Mouse (Mus musculus): ENCODE results near the gene Noxred1.
"Not testable (repeated sequence)": the region's sequence is repeated elsewhere in the genome, so short reads cannot be mapped to it uniquely, and the experiment has no call there.

The Noxred1 gene

DNA sequence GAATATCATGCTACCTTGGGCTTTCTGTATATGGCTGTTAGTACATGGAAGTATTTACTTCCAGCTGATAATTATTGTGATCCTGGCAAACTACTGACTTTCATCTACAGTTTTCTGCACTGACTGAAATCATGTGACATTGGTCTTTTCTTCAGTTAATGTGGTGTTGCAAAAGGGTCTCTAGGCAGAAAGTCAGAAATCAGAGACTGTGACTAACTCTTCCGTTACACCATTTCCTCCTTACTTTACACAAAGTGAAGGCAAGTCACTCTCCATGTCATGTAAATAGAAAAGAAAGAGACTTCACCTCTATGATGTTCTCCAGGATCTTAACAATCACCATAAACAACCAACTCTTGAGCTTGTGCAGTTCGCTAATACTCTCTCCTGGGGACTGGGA, 8.9 kb downstream of the Noxred1 start:
- no peak for DNase-seq (ENCODE audit: low spot score in 2 of 2)

DNA sequence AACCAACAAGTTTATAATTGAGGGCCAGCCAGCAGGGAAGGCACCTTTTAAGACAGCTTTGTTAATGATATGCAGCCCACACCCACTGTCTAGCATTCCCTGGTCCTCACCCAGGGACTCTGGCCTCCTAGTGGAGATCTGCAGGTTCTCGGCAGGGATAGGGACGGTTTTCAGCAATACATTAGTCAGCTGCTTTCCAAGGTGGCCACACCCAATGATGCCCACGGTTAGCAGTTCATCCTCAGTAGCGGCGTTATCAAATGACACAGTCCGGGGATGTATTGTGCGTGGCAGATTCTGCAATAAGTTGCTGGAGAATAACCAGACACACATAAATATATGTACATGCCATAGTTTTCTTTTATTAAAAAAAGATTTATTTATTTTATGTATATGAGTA, 11.7 kb downstream of the Noxred1 start:
- DNase-seq (ENCODE audit: low spot score in 2 of 2), result no peak

DNA sequence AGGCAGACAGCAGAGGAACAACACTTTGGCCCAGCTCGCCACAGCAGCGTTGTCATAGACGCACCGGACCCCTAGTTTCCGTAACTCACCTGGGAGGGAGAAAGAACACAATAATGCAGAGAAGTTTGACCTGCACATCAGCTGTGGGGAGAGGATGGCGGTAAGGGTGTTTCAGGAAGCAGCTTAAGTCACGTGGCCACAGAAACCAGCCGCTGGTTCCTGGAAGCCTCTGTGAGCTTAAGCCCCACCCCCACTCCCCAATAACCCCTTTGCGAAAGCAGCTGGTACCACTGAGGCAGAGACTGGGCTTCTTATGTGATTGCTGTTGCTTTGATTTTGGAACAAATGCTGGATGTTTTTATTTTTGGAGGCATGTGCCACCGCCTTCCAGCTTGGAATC, 13.6 kb downstream of the Noxred1 start:
- no peak for DNase-seq (ENCODE audit: low spot score in 2 of 2)

DNA sequence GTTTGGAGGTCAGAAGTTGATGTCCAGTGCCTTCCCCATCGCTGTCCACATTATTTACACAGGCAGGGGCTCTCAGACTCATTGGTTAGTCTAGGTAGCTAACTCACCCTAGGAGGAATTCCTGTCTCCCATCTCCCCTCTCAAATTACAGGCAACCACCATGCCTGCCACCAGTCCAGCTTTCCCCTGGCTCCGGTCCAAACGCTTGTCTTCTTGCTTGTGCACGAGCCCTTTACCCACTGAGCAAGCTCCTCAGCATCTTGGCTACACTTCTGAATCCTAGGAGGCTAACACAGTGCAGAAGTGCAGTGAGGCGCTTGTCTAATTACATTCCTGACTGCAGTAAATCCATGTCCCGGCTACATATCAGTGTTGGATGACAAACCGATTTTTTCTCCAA, 19.2 kb downstream of the Noxred1 start:
- no peak for DNase-seq (ENCODE audit: low spot score in 2 of 2)

DNA sequence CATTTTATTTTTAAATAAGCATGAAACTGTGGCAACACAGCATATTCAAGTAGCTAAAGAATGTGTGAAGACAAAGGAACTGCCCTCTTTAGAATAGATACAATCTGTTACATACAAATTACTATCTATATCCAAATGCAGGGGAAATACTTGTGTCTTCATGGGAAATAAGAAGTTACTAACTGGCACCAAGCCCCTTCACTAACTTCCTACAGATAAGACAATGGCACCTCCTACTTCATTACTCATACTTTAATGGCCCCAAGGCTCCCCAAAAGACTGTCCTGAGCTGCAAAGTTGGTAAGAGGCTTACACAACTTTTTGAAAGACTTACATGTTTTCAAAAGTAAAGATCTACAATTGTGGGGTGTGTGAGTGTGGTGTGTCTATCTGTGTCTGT, 20.9 kb downstream of the Noxred1 start:
- DNase-seq (ENCODE audit: low spot score in 2 of 2), result no peak

DNA sequence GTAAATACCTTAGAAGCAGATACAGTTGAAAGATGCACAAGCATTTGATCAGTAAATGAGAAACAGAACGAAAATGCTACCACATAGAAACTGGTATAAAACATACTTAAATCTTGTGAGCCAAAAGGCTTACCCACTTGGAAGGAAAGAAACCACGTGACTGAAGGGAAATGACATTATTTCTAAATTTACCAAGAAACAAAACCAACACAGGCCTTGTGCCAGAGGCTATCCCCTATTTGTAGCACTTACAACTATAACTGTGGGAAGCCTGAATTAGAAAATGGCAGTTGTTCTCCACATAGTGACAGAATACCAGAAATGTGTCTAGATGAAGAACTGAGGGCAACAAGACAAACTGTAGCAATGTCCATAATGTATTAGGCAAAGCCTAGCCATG, 22.5 kb downstream of the Noxred1 start:
- no peak for DNase-seq (ENCODE audit: low spot score in 2 of 2)

DNA sequence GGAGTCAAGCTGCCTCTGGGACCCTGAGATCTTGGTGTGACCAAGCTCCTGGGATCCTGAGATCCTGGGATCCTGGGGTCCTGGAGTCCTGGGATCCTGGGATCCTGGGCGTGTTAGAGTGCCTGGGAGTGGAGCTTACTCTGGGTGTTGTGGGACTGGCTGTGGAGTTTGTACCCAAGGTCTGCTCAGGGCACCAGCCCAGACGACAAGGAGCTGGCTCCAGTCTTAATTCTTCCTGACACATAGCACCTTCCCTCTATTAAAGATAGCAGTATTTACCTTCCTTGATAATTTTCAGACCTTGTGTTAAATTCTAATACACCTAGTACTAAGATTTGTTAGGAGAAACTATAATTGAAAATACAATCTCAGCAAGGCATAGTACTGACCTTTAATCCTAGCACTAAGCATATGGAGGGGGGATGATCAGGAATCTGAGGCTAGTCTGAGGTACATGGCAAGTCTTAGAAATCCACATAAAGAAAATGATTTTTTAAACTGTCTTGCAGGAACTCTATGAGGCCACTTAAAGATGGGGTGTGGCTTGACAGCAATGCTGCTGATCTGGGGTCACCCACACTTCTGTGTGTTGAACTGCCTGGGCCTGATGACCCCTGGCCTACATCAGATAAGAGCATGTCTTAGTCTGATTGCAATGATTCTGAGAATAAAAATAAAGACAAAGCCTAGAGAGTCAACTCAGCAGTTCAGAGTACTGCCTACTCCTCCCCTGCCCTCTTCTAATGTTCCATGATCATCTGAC, 25.5 kb downstream of the Noxred1 start:
- DNase-seq (ENCODE audit: low spot score in 2 of 2), result no peak

DNA sequence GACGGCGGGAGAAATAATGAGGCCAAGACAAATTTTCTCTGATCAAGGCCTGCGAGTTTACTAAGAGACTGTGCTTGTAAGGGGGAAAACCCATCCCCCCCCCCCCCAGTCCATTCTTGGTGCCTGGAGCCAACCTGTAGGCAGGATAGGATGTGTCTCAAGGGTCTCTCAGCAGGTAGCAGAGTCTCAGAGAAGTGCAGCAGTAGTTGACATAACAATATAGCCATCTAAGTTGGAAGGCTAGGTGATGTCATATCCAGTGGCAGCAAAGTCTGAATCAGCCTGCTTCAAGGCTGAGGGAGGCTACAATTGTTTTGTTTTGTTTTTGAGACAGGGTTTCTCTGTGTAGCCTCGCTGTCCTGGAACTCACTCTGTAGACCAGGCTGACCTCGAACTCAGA, 32.7 kb downstream of the Noxred1 start:
- DNase-seq (ENCODE audit: low spot score in 2 of 2), result not testable (repeated sequence)

DNA sequence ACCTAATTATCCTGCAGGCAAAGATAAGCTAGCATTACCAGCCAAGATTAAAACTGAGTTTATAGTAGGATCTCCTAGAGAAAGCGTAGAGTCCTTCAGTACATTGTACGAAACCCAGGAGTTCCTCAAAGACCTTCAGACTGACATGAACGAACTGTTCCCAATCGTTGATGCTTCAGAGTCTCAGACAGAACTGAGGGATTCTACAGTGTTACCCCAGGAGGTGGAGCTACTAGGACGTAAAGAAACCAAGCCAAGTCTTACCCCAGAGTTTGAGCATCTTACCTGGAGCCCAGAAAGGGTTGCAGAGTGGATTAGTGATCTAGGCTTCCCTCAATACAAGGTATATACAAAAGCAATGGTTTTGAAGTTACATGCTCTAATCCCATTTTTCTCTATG, 36.8 kb downstream of the Noxred1 start:
- DNase-seq (ENCODE audit: low spot score in 2 of 2), result no peak

DNA sequence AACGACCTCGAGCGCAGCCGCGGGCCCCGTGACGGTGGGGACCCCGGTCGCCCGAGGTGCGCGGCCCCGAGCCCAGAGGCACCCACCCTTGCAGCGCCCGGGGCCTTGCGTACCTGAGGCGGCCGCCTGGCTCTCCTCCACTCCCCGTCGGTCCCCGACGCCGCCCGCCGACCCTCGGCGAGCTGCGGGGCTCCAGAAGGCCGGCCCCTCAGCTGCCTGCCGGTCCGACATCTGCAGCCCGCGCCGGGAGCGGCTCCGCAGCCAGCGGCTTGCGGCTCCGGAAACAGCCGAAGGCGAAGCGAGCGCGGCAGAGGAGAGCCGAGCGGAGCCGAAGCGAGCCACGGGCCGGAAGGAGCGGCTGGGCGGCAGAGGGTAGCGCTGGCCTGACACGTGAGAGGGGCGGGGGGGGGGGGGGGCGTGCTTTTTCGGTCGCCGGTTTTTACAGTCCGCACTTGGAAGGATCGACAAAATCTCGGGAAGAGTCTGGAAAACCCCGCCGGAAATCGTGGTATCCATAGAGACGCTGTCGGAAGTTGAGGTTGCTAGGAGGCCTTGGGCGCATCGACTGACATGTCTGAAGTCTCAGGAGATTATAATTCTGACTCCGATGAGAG, 38.5 kb downstream of the Noxred1 start, which contains the start of gene Tmed8:
Gene Tmed8 (minus strand): TSS at position 482 of the 614 bp plus-strand sequence.
- peak; percentile 79 to 85 for DNase-seq (ENCODE audit: low spot score in 2 of 2)

DNA sequence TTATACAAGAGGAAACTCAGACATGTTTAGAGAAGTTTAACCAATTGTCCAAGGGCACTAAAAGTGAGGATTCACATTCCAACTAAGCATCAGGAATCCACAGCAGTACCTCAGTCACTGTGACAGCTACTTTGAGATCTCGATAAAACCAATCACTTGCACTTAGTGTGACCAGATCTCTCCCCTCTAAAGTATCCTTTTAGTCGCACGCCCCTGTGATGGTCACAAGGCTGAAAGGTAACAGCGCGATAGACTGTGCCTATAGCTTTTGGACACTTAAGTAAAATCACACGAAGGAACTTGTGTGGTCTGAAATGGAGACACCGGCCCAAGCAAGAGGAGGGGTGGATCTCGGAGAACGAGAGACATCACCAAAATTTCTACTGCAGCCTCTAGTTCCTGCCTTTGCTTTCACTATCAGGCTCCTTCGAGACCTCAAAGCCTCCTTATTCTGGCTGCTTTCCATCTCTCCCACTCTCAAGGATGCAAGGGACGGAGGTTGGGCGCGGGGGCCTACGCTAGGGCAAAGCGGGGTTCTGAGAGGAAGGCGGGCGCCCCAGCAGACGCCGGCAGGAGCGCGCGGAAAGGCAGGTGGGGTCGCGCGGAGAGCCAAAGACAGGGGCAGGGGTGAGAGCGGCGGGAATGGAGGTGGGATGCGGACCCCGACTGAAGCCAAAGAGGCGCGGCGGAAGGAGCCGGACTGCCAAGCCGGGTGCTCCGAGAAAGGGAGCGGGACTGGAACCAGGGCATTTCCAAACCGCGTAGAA, 39.1 kb downstream of the Noxred1 start, which contains the start of gene Samd15:
Gene Samd15 (plus strand): TSS at position 518 of the 767 bp plus-strand sequence.
- DNase-seq (ENCODE audit: low spot score in 2 of 2), result peak; percentile 25 to 28

DNA sequence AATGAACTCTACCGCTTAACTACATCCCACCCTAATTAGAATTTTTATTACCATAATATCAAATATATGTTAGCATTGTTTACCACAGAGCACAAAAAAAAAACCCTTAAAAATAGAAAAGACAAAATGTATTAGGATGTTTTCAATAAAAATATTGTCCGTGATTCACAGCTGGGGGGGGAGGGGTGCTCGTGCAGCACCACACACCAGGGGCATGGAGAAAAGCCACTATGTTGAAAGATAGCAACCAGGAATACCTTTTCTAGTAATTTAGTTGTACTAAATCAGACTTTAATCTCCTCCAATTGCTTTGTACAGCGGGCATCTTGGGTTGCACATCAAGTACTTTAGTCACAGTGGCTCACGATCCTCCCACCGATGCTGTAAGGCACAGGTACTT, 39.7 kb downstream of the Noxred1 start:
- no peak for DNase-seq (ENCODE audit: low spot score in 2 of 2)

DNA sequence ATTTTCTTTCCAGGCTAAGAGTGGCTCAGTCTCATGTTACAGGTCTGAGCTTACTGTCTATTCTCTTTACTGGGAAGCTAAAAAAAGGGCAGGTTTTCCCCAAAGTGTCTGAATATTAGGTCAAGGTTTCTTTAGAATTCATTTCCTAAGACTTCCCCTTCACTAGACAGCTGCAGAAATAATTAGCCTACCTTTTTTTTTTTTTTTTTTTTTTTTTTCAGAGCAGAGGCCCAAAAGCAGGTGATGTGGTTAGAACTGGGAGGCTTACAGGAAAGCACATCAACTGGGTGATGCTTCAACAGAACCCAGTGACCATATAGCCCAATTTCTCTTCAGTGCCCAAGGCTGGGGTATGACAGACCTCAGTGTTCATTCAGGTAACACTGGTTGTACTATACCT, 42.2 kb downstream of the Noxred1 start:
- DNase-seq (ENCODE audit: low spot score in 2 of 2), result no peak

DNA sequence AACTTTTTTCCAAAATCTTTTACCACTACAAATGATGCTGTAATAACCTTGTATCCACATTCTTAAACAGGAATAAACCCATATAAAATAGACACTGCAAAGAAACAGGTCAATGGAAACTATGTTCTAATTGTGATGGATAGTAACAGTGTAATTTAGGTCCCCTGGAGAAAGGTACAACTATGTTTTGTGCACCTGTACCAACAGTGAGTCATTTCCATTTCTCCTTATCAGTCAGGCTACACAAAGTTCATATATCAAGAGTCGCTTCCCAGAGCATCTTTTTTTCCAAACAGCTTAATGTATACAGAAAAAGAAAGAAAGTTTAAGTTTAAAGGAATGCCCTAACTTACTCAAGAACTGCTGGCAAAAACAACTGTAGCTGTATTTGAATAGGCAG, 43.5 kb downstream of the Noxred1 start:
- no peak for DNase-seq (ENCODE audit: low spot score in 2 of 2)

DNA sequence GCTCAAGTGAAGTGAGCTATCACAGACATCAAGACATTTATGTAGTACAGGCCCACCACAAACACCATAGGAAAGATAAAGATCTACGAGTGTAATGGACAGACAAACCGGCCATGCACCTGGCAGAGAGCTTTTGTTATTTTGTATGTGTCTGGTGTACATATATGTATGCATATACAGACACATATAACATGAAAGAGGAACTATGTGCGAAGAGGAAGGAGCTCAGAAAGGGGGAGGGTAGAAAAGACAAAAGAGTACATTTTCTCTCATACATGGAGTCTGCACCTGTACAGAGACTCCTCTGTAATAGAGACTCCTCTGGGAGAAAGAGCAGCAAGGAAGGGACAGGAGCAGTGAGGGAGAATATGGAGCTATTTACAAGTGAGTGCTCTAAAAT, 45.5 kb downstream of the Noxred1 start:
- DNase-seq (ENCODE audit: low spot score in 2 of 2), result peak; percentile 27 to 41

DNA sequence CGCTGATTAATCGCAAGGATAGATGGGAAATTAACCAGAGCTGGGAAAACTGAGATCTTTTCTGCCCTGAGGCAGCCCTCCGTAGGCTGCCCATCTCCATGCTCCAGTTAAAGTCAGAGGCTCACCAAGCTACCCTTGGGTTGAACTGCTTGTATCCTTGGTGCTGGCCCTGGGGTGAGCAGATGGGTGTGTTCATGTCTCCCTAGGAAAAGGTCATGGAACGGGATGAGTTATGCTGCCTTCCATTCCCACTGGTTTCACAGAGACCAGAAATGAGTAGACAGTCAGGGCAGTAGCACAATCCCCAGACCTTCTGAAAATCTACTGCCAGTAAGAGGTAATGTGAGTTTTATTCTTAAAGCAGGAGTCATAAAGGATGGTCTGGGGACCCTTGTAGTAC, 60.9 kb downstream of the Noxred1 start:
- no peak for DNase-seq (ENCODE audit: low spot score in 2 of 2)

DNA sequence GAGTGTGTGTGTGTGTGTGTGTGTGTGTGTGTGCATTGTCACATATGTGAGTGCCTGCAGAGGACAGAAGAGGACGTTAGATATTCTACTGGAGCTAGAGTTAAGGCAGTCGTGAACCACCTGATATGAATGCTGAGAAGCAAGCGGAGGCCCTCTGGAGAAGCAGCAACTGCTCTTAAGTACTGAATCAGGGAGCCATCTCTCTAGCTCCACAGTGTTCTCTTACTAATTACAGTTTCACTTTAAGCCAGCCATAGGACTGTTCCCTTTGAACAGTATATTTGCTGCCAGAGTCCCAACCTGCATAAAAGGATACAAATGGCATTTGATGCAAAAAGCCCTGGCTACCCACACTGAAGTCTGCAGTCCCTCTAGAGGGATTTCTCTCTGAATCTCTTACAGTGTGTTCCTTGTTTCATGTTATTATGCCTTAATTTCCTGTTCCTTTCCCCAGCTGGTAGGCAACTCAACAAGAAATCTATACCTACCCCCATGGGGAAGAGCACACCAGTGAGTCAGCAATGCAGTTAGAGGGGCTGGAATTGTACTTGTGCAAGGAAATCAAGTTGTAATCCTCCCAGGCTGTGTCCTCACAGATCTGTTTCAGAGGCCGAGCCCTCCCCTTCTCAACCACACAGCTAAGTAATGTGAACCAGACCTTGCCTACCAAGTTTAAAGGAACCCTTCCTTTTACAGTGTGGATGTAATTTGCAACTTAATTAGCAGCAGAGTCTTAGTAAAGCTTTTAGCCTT, 63.2 kb downstream of the Noxred1 start:
- no peak for DNase-seq (ENCODE audit: low spot score in 2 of 2)

Measured in spleen, postnatal 36 days (tissue).